Mouse (Mus musculus) heart, postnatal 0 days (tissue): ENCODE measurements around the gene Sox6.

ENCODE experiments used
- CTCF ChIP-seq: IDR thresholded peaks from 2 replicates; pipeline ENCODE4 v1.5.1; 2016; ENCODE audit warnings: antibody characterized with exemption, control low read depth, low read depth
- EP300 ChIP-seq: IDR thresholded peaks from 2 replicates; pipeline ENCODE4 v1.6.1; 2016; ENCODE audit warnings: antibody characterized with exemption, low read depth

DNA sequence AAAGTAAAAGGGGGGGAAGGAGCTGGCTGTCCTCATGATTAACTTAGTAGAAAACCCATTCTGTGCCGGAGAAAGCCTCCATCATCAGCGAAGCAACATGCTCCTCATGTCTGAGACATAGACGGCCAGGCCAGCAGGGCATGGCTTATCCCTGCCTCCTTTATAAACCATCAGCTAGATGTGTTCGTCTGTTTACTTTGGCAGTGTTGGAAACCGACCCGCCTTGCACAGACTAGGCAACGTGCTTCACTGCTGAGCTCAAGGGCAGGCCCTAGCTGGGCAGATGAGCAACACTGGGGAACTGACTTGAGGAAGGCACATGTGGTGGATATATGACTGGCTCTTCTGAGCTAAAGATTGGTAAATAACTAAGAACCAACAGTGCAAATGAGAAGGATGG lies 538.4 kb downstream of the Sox6 start:
- TF ChIP-seq CTCF (no peak), EP300 (no peak)
